Mouse (Mus musculus): ENCODE results near the gene Mylip.

DNA sequence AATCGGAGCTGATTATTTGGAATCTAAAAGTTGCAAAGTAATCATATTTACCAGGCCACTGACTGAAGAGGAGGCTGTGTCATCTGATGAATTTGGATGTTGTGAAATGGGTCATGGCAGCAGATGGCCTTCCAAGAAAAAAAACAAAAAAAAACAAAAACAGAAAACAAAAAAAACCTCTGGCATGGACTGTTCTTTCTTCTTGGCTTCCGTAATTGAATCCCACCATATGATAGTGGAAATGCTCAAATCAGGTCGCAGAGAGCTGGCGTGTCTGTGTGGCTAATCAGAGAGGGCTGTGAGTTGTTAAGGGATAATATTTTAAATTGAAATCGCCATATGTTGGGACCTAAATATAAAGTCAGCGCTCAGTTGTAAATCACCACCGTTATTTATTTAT lies 67.9 kb downstream of the Mylip start:
- TF ChIP-seq CTCF (IDR thresholded peaks at IDR 0.05; ENCODE audit: borderline replicate concordance, insufficient read depth, low read depth, low read length) (no peak), POLR2A (IDR thresholded peaks at IDR 0.05; ENCODE audit: borderline replicate concordance, insufficient read depth, low read length) (no peak)
